Mouse (Mus musculus) MEL (cell line): ENCODE results near the gene Gm29106. TPM values are rescaled to one million over a fixed set of nuclear protein-coding genes. Genes with fewer than 3 reads are reported as not detected.

Experiments
- polyA plus RNA-seq, 2 experiments: library from polyadenylated mRNA; stranded (reverse) in 1 of 2; unstranded in 1 of 2; fragments of >175 nt in 1 of 2; fragments of >200 nt in 1 of 2; gene quantifications; 2 replicates each; pipeline versions ENCODE4 v1.2.1 to v1.2.4; 2012; ENCODE audit warnings: low replicate concordance in 2 of 2, low read depth in 1 of 2; ENCODE audit not compliant: insufficient read length in 2 of 2, insufficient read depth in 1 of 2, missing spikeins in 1 of 2
- total RNA-seq: library from RNA; depleted of rRNA; stranded (reverse); fragments of 300-350 nt; gene quantifications from 2 replicates; pipeline ENCODE4 v1.2.3, GENCODE M21; 2012; rRNA removed

The Gm29106 gene
- total and polyA plus RNA-seq, 3 experiments, result 0.06 TPM; not detected in 2

Other genes starting within 250 kb of the Gm29106 start
- not detected in 2 replicates for gene Gm28168, start 248.5 kb upstream of the Gm29106 start, total RNA-seq
- gene Gm28168, start 248.5 kb upstream of the Gm29106 start, polyA plus RNA-seq, result not detected
- not detected in 2 replicates for gene Gm7145, start 210.6 kb upstream of the Gm29106 start, total RNA-seq
- gene Gm7145, start 210.6 kb upstream of the Gm29106 start, polyA plus RNA-seq, result not detected
- gene Tsn, start 135.2 kb downstream of the Gm29106 start, total RNA-seq, result 164 and 167 TPM in 2 replicates
- gene Tsn, start 135.2 kb downstream of the Gm29106 start, polyA plus RNA-seq, result 100 to 1,000 TPM; 119 to 378 TPM
- gene Nifk, start 145.3 kb downstream of the Gm29106 start, total RNA-seq, result 135 and 187 TPM in 2 replicates
- gene Nifk, start 145.3 kb downstream of the Gm29106 start, polyA plus RNA-seq, result 100 to 1,000 TPM; 133 to 316 TPM
- 13.9 and 16.0 TPM in 2 replicates for gene Clasp1, start 212.5 kb downstream of the Gm29106 start, total RNA-seq
- 10 to 100 TPM in 1 of 2 experiments, not detected in 1; 21.3 TPM for gene Clasp1, start 212.5 kb downstream of the Gm29106 start, polyA plus RNA-seq